ENCODE assay signal across 13 mouse cellular contexts in genomic region chr16:21405224-21405969, GRCm38 (mm10). TPM values are rescaled to one million over a fixed set of nuclear protein-coding genes. Genes with fewer than 3 reads are reported as not detected.
DNase-seq lines count a peak whose midpoint lies in the region; ATAC-seq lines count a peak whose summit lies in the region.
"Had no signal": no experiment of that assay in that cellular context is flagged by ENCODE, and none has a peak within 500 bp of the region (broad histone marks: within the 10 kb centered on the region; RNA-seq: fewer than 3 reads in every experiment).

No protein-coding gene starts in this region.

- peak; percentile 53 for DNase-seq in embryo, embryonic 10 days (ENCODE audit: low spot score)
- DNase-seq in embryo, embryonic 9.5 days (ENCODE audit: extremely low spot score), result no peak
- no peak for DNase-seq in kidney, postnatal 25 days
- DNase-seq in hindbrain, embryonic 11.5 days (ENCODE audit: low spot score), result no peak
- no peak for DNase-seq in gastrocnemius, postnatal 36 days
- no peak for DNase-seq in c-Kit-positive CD71-positive TER-119-positive erythroid progenitor cells, embryonic 14.5 days (ENCODE audit: low spot score)
- DNase-seq: adrenal gland, postnatal 25 days; cerebellum, adult 11 months; forebrain, postnatal 0 days; thymus, adult 18-20 months had no signal

- peak; percentile 43; the same call in 1 of the 2 replicates for ATAC-seq in kidney, embryonic 16.5 days (ENCODE audit: low FRiP score, low TSS enrichment)
- ATAC-seq in hindbrain, embryonic 11.5 days (ENCODE audit: low FRiP score), result peak; percentile 72
- 0 out of 2 replicates have a peak, but pooled peaks have one; percentile 36 for ATAC-seq in midbrain, embryonic 16.5 days
- ATAC-seq: forebrain, postnatal 0 days had no signal

- peaks cover 9% of the 10 kb centered on the region for H3K4me1 ChIP-seq in kidney, embryonic 16.5 days (ENCODE audit: insufficient read depth, low read length)
- H3K4me1 ChIP-seq in hindbrain, embryonic 11.5 days (replicated peaks; ENCODE audit: control insufficient read depth, insufficient read depth, low read length), result no peaks in the 10 kb centered on the region; the same call in 1 of the 2 replicates
- no peaks in the 10 kb centered on the region for H3K4me1 ChIP-seq in midbrain, embryonic 16.5 days (ENCODE audit: control insufficient read depth, insufficient read depth, low read length)

- no peaks in the 10 kb centered on the region for H3K9me3 ChIP-seq in kidney, embryonic 16.5 days (ENCODE audit: low read length)
- no peaks in the 10 kb centered on the region for H3K9me3 ChIP-seq in hindbrain, embryonic 11.5 days (ENCODE audit: control insufficient read depth, low read length)
- H3K9me3 ChIP-seq in midbrain, embryonic 16.5 days (replicated peaks; ENCODE audit: control insufficient read depth, low read length, poor library complexity, severe bottlenecking), result no peaks in the 10 kb centered on the region
- H3K9me3 ChIP-seq: limb, embryonic 15.5 days had no signal

- H3K27me3 ChIP-seq in kidney, embryonic 16.5 days (ENCODE audit: insufficient read depth, low read length), result no peaks in the 10 kb centered on the region
- H3K27me3 ChIP-seq in hindbrain, embryonic 11.5 days (ENCODE audit: control insufficient read depth, insufficient read depth, low read length), result no peaks in the 10 kb centered on the region
- H3K27me3 ChIP-seq in midbrain, embryonic 16.5 days (ENCODE audit: control insufficient read depth, insufficient read depth, low read depth, low read length), result no peaks in the 10 kb centered on the region
- H3K27me3 ChIP-seq: limb, embryonic 15.5 days had no signal

- H3K4me2 ChIP-seq in kidney, embryonic 16.5 days (replicated peaks; ENCODE audit: low read depth, low read length), result no peak overlapping the region
- no peak overlapping the region for H3K4me2 ChIP-seq in hindbrain, embryonic 11.5 days (replicated peaks; ENCODE audit: low read depth, low read length)
- no peak overlapping the region for H3K4me2 ChIP-seq in midbrain, embryonic 16.5 days (ENCODE audit: low read length)
- H3K4me2 ChIP-seq: limb, embryonic 15.5 days had no signal

- 53% methylated on average over 6 of the region's 6 CpGs for WGBS in kidney, embryonic 16.5 days
- 64% methylated on average over 6 of the region's 6 CpGs for WGBS in hindbrain, embryonic 11.5 days
- 57% methylated on average over 6 of the region's 6 CpGs for WGBS in midbrain, embryonic 16.5 days

- H3K4me3 ChIP-seq in kidney, embryonic 16.5 days (ENCODE audit: low read length), result no peak overlapping the region
- H3K4me3 ChIP-seq in hindbrain, embryonic 11.5 days (ENCODE audit: low read depth, low read length), result no peak overlapping the region
- no peak overlapping the region for H3K4me3 ChIP-seq in midbrain, embryonic 16.5 days (ENCODE audit: low read depth, low read length)
- H3K4me3 ChIP-seq: limb, embryonic 15.5 days had no signal

- no peak overlapping the region for H3K9ac ChIP-seq in kidney, embryonic 16.5 days (replicated peaks; ENCODE audit: low read length)
- H3K9ac ChIP-seq in hindbrain, embryonic 11.5 days (ENCODE audit: low read depth, low read length), result 0 out of 2 replicates have a peak overlapping the region, but pooled peaks have one; percentile 1
- no peak overlapping the region for H3K9ac ChIP-seq in midbrain, embryonic 16.5 days (ENCODE audit: low read depth, low read length)
- H3K9ac ChIP-seq: forebrain, postnatal 0 days; limb, embryonic 15.5 days had no signal

- intact Hi-C loops in gastrocnemius, postnatal 36 days (cut with DNase I), result no loop called here

- no peaks in the 10 kb centered on the region for H3K36me3 ChIP-seq in kidney, embryonic 16.5 days (ENCODE audit: insufficient read depth, low read length)
- H3K36me3 ChIP-seq in hindbrain, embryonic 11.5 days (ENCODE audit: control insufficient read depth, insufficient read depth, low read length), result no peaks in the 10 kb centered on the region
- H3K36me3 ChIP-seq in midbrain, embryonic 16.5 days (ENCODE audit: control insufficient read depth, insufficient read depth, low read length), result no peaks in the 10 kb centered on the region
- H3K36me3 ChIP-seq: limb, embryonic 15.5 days had no signal

- no peak overlapping the region for H3K27ac ChIP-seq in kidney, embryonic 16.5 days (ENCODE audit: low read length)
- H3K27ac ChIP-seq in hindbrain, embryonic 11.5 days (ENCODE audit: low read depth, low read length), result peak overlapping the region; percentile 76
- H3K27ac ChIP-seq in midbrain, embryonic 16.5 days (ENCODE audit: low read length), result no peak overlapping the region
- H3K27ac ChIP-seq: limb, embryonic 15.5 days had no signal

RNA-seq across cellular contexts. Expression of gene Vps8, which starts 17.5 kb away (rescaled TPM):
- polyA plus RNA-seq in kidney, embryonic 16.5 days (2015; fragmentation: Nextera tagmentation; extraction: Ambion mirVana), result 21.6 and 25.6 TPM in 2 replicates
- 27.0 and 29.6 TPM in 2 replicates for polyA plus RNA-seq in hindbrain, embryonic 11.5 days (2014; fragmentation: Nextera tagmentation; extraction: Ambion mirVana)
- 41.2 and 44.1 TPM in 2 replicates for polyA plus RNA-seq in midbrain, embryonic 16.5 days (2015; fragmentation: Nextera tagmentation; extraction: Ambion mirVana)
- 1 to 10 TPM; 5.9 to 7.7 TPM for total RNA-seq in gastrocnemius, postnatal 36 days (2021)
